Mouse (Mus musculus): Measurements from ENCODE around the gene Atoh7. TPM values are rescaled to one million over a fixed set of nuclear protein-coding genes. Genes with fewer than 3 reads are reported as not detected.

The Atoh7 gene
- not detected in 2 replicates for polyA plus RNA-seq (2012; rRNA removed)

DNA sequence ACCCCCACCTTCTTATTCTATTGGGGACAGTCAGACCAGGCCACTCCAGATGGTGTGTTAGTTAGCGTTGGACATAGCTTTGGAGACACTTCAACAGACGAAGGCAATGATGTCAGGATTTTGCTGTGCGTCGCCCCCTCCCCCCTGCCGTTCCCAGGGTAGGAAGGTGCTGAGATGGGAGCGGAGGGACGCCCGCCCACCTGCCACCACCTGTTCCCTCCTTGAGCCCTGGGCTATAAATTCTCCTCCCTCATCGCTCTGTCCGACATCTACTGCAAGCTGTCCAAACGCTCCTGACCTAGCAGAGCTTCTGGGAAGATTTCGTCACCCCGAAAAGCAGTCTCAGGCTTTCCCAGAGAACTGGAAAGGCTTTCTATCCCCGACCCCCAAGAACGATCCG lies at the start of gene Atoh7:
Gene Atoh7, plus strand, starts transcription at position 131 of the 400 bp plus-strand sequence.

DNA sequence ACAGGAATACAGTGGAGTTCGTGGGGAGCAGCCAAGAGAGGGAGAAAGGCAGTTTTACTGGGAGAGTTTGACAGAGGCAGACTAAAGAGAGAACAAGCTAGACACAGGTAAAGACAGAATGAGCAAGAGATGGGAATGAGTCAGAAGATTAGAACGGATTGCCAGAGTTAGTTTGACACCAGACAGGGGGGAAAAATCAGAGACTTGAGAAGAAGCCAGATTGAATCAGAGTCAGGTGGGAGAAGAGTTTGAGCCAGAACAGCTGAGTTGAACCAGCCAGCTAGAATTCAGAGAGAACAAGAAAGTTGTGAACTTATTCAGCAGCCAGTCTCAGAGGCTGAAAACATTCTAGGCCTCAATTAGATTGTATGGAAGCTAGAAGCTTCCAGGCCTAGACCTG lies 39.6 kb upstream of the Atoh7 start, which contains the start of gene Pbld1:
Gene Pbld1, plus strand, starts transcription at position 301 of the 400 bp plus-strand sequence.

Other genes starting within 250 kb of the Atoh7 start
- 0.17 and 0.29 TPM in 2 replicates for gene Tet1, start 190.7 kb upstream of the Atoh7 start, polyA plus RNA-seq (2012; rRNA removed)
- 6.6 and 7.2 TPM in 2 replicates for gene Slc25a16, start 179.0 kb upstream of the Atoh7 start, polyA plus RNA-seq (2012; rRNA removed)
- 27.4 and 34.5 TPM in 2 replicates for gene Dna2, start 152.6 kb upstream of the Atoh7 start, polyA plus RNA-seq (2012; rRNA removed)
- 1.1 TPM in 2 replicates for gene Rufy2, start 119.4 kb upstream of the Atoh7 start, polyA plus RNA-seq (2012; rRNA removed)
- gene Hnrnph3, start 75.4 kb upstream of the Atoh7 start, polyA plus RNA-seq (2012; rRNA removed) = 27.4 TPM in 2 replicates
- 1.8 and 2.4 TPM in 2 replicates for gene Pbld2, start 75.3 kb upstream of the Atoh7 start, polyA plus RNA-seq (2012; rRNA removed)
- gene Pbld1, start 39.5 kb upstream of the Atoh7 start, polyA plus RNA-seq (2012; rRNA removed) = 2.9 and 3.8 TPM in 2 replicates
- 0.03 and 0.14 TPM in 2 replicates for gene Mypn, start 104.3 kb downstream of the Atoh7 start, polyA plus RNA-seq (2012; rRNA removed)
- gene Herc4, start 144.2 kb downstream of the Atoh7 start, polyA plus RNA-seq (2012; rRNA removed) = 21.7 and 23.5 TPM in 2 replicates

Data from liver, embryonic 14 days (tissue).